Mouse (Mus musculus) retina, adult 2 months (tissue): ENCODE measurements around the gene Arsk.

ENCODE experiments used
- DNase-seq: peaks from one replicate; pipeline ENCODE4 v3.0.0-alpha.2; 2012; ENCODE audit warnings: low read depth, low spot score

Gene Arsk

GRCm38 (mm10) chr13:76024588-76024987 is 73.9 kb downstream of the Arsk start:
- no peak for DNase-seq

- no peak for DNase-seq
Measured at GRCm38 (mm10) chr13:76021782-76022181, 76.7 kb downstream of the Arsk start.

GRCm38 (mm10) chr13:76018844-76019400 is 79.5 kb downstream of the Arsk start:
- no peak for DNase-seq

GRCm38 (mm10) chr13:76017974-76018843 is 80.3 kb downstream of the Arsk start, which contains the start of gene Rfesd:
TSS of gene Rfesd (minus strand) at chr13:76018719.
- peak; percentile 83 for DNase-seq

GRCm38 (mm10) chr13:76017465-76017864 is 81.0 kb downstream of the Arsk start:
- DNase-seq, result no peak

- DNase-seq, result no peak
Measured at GRCm38 (mm10) chr13:76014511-76014910, 83.9 kb downstream of the Arsk start.
